Mouse (Mus musculus): Measurements from ENCODE around the gene Olfr347. TPM values are rescaled to one million over a fixed set of nuclear protein-coding genes. Genes with fewer than 3 reads are reported as not detected.

Olfr347 gene
- polyA plus RNA-seq (2014; fragmentation: Illumina TruSeq; extraction: RNeasy Lipid Tissue Mini Kit (QIAGEN cat#74804); ENCODE audit: low replicate concordance) = not detected

GRCm38 (mm10) chr2:36731602-36732001, at the start of gene Olfr347:
Gene Olfr347 (plus strand): TSS chr2:36731902.

GRCm38 (mm10) chr2:36685488-36685887, 46.2 kb upstream of the Olfr347 start, which contains the start of gene Olfr346:
Gene Olfr346 (plus strand): TSS chr2:36685788.

GRCm38 (mm10) chr2:36783976-36784375, 52.3 kb downstream of the Olfr347 start, which contains the start of gene Olfr348:
Gene Olfr348 (plus strand): TSS chr2:36784276.

Other genes starting within 250 kb of the Olfr347 start
- gene Olfr341, start 249.4 kb upstream of the Olfr347 start, polyA plus RNA-seq (2014; fragmentation: Illumina TruSeq; extraction: RNeasy Lipid Tissue Mini Kit (QIAGEN cat#74804); ENCODE audit: low replicate concordance) = not detected
- gene Olfr342, start 206.9 kb upstream of the Olfr347 start, polyA plus RNA-seq (2014; fragmentation: Illumina TruSeq; extraction: RNeasy Lipid Tissue Mini Kit (QIAGEN cat#74804); ENCODE audit: low replicate concordance) = not detected
- not detected for gene Olfr344, start 165.2 kb upstream of the Olfr347 start, polyA plus RNA-seq (2014; fragmentation: Illumina TruSeq; extraction: RNeasy Lipid Tissue Mini Kit (QIAGEN cat#74804); ENCODE audit: low replicate concordance)
- not detected for gene Olfr345, start 91.9 kb upstream of the Olfr347 start, polyA plus RNA-seq (2014; fragmentation: Illumina TruSeq; extraction: RNeasy Lipid Tissue Mini Kit (QIAGEN cat#74804); ENCODE audit: low replicate concordance)
- gene Olfr346, start 46.1 kb upstream of the Olfr347 start, polyA plus RNA-seq (2014; fragmentation: Illumina TruSeq; extraction: RNeasy Lipid Tissue Mini Kit (QIAGEN cat#74804); ENCODE audit: low replicate concordance) = not detected
- gene Olfr348, start 52.4 kb downstream of the Olfr347 start, polyA plus RNA-seq (2014; fragmentation: Illumina TruSeq; extraction: RNeasy Lipid Tissue Mini Kit (QIAGEN cat#74804); ENCODE audit: low replicate concordance) = not detected
- not detected for gene Olfr50, start 58.6 kb downstream of the Olfr347 start, polyA plus RNA-seq (2014; fragmentation: Illumina TruSeq; extraction: RNeasy Lipid Tissue Mini Kit (QIAGEN cat#74804); ENCODE audit: low replicate concordance)
- not detected for gene Olfr3, start 85.1 kb downstream of the Olfr347 start, polyA plus RNA-seq (2014; fragmentation: Illumina TruSeq; extraction: RNeasy Lipid Tissue Mini Kit (QIAGEN cat#74804); ENCODE audit: low replicate concordance)
- gene Olfr350, start 114.4 kb downstream of the Olfr347 start, polyA plus RNA-seq (2014; fragmentation: Illumina TruSeq; extraction: RNeasy Lipid Tissue Mini Kit (QIAGEN cat#74804); ENCODE audit: low replicate concordance) = not detected
- gene Olfr351, start 130.8 kb downstream of the Olfr347 start, polyA plus RNA-seq (2014; fragmentation: Illumina TruSeq; extraction: RNeasy Lipid Tissue Mini Kit (QIAGEN cat#74804); ENCODE audit: low replicate concordance) = not detected
- gene Olfr352, start 136.6 kb downstream of the Olfr347 start, polyA plus RNA-seq (2014; fragmentation: Illumina TruSeq; extraction: RNeasy Lipid Tissue Mini Kit (QIAGEN cat#74804); ENCODE audit: low replicate concordance) = not detected
- gene Olfr353, start 161.0 kb downstream of the Olfr347 start, polyA plus RNA-seq (2014; fragmentation: Illumina TruSeq; extraction: RNeasy Lipid Tissue Mini Kit (QIAGEN cat#74804); ENCODE audit: low replicate concordance) = not detected
- gene Olfr354, start 173.8 kb downstream of the Olfr347 start, polyA plus RNA-seq (2014; fragmentation: Illumina TruSeq; extraction: RNeasy Lipid Tissue Mini Kit (QIAGEN cat#74804); ENCODE audit: low replicate concordance) = not detected
- gene Olfr355, start 197.0 kb downstream of the Olfr347 start, polyA plus RNA-seq (2014; fragmentation: Illumina TruSeq; extraction: RNeasy Lipid Tissue Mini Kit (QIAGEN cat#74804); ENCODE audit: low replicate concordance) = not detected
- not detected for gene Olfr356, start 205.2 kb downstream of the Olfr347 start, polyA plus RNA-seq (2014; fragmentation: Illumina TruSeq; extraction: RNeasy Lipid Tissue Mini Kit (QIAGEN cat#74804); ENCODE audit: low replicate concordance)